Mouse (Mus musculus) liver, embryonic 14.5 days (tissue): ENCODE data around the gene Pitpnm1. TPM values are rescaled to one million over a fixed set of nuclear protein-coding genes. Genes with fewer than 3 reads are reported as not detected.
"Not testable (repeated sequence)": the region's sequence is repeated elsewhere in the genome, so short reads cannot be mapped to it uniquely, and the experiment has no call there.

Experiments used
- ATAC-seq: fragments of 200-750 bp; cut with Nextera tagmentation; 2 replicates; pipeline ENCODE4 v1.8.0; 2017; ENCODE audit warnings: moderate number of reproducible peaks, mild to moderate bottlenecking, moderate library complexity; ENCODE audit not compliant: insufficient read depth
- DNase-seq, 3 experiments: peaks; one replicate each; pipeline ENCODE4 v3.0.0-alpha.2; 2012 to 2013; ENCODE audit warnings: low read depth in 3 of 3, low spot score in 3 of 3
- H3K27ac ChIP-seq: fragments of 300-500 bp; sonication (generic); 2 replicates; pipeline ENCODE4 v1.5.1; 2014; ENCODE audit warnings: moderate library complexity, mild to moderate bottlenecking, control low read depth, inconsistent platforms
- H3K27me3 ChIP-seq: fragments of 300-500 bp; sonication (generic); 2 replicates; pipeline ENCODE4 v1.6.1; 2014; ENCODE audit warnings: mild to moderate bottlenecking, low read length, moderate library complexity; ENCODE audit not compliant: control insufficient read depth, insufficient read depth
- H3K36me3 ChIP-seq: fragments of 300-500 bp; sonication (generic); replicated peaks from 2 replicates; pipeline ENCODE4 v1.6.1; 2014; ENCODE audit warnings: low read depth; ENCODE audit not compliant: control insufficient read depth, insufficient read depth
- H3K4me1 ChIP-seq, 2 experiments: fragments of 200-500 bp in 1 of 2; fragments of 300-500 bp in 1 of 2; sonication (generic) in 1 of 2; replicated peaks; 2 replicates each; pipeline ENCODE4 v1.6.1; 2012 to 2014; ENCODE audit warnings: antibody characterized with exemption in 1 of 2, inconsistent platforms in 1 of 2, low read length in 1 of 2; ENCODE audit not compliant: control insufficient read depth in 2 of 2, insufficient read depth in 2 of 2
- H3K4me2 ChIP-seq: fragments of 300-500 bp; sonication (generic); 2 replicates; pipeline ENCODE4 v1.6.1; 2014; ENCODE audit warnings: low read depth, mild to moderate bottlenecking, control low read depth, moderate library complexity
- H3K4me3 ChIP-seq, 2 experiments: fragments of 200-500 bp in 1 of 2; fragments of 300-500 bp in 1 of 2; sonication (generic) in 1 of 2; 2 replicates each; pipeline ENCODE4 v1.5.1; 2012 to 2014; ENCODE audit warnings: low read depth in 2 of 2, low read length in 2 of 2, mild to moderate bottlenecking in 2 of 2, control low read depth in 1 of 2, inconsistent platforms in 1 of 2, moderate library complexity in 1 of 2; ENCODE audit not compliant: insufficient read depth in 1 of 2
- H3K9ac ChIP-seq: fragments of 300-500 bp; sonication (generic); replicated peaks from 2 replicates; pipeline ENCODE4 v1.6.1; 2014; ENCODE audit warnings: mild to moderate bottlenecking, control low read depth, moderate library complexity
- H3K9me3 ChIP-seq: fragments of 300-500 bp; sonication (generic); 2 replicates; pipeline ENCODE4 v1.6.1; 2016; ENCODE audit warnings: low read length, mixed read lengths; ENCODE audit not compliant: control insufficient read depth
- CTCF ChIP-seq: IDR thresholded peaks from 2 replicates; pipeline ENCODE4 v1.5.1; 2016; ENCODE audit warnings: antibody characterized with exemption, low read depth, control low read depth
- EP300 ChIP-seq: IDR thresholded peaks from 2 replicates; pipeline ENCODE4 v1.6.1; 2016; ENCODE audit warnings: antibody characterized with exemption, low read depth
- WGBS: fragments of 180-500 bp; shearing (Covaris S2); extraction: QIAGEN DNeasy Blood & Tissue Kit; methylation state at CpG from one replicate; pipeline ENCODE4 v1.1.7; 2014; ENCODE audit not compliant: insufficient replicate concordance; 5-methylcytosine and 5-hydroxymethylcytosine counted together
- polyA plus RNA-seq, 2 experiments: library from polyadenylated mRNA; depleted of rRNA in 1 of 2; stranded (reverse) in 1 of 2; unstranded in 1 of 2; fragments of >200 nt; fragmentation: Nextera tagmentation in 1 of 2; extraction: Ambion mirVana in 1 of 2; gene quantifications; 2 replicates each; pipeline versions ENCODE4 v1.2.1 to v1.2.3; 2012 to 2014

Pitpnm1 gene
- polyA plus RNA-seq, 2 experiments: 3.4 to 7.1 TPM

DNA sequence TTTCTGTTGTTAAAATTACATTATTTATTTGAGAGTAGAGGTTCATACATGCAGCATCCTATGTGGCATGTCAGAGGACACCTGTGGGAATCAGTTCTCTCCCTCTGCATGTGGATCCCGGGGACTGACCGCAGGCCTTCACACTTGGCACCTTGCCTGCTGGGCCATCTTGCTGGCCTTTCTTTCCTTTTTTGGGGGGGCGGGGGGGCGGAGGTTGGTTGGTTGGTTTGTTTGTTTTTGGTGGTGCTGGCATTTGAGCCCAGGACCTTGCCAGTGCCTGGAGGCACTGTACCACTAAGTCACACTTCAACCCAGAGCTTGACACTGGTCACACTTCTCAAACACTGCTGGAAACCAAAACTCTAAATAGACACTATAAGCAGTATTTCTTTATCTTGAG is 34.6 kb downstream of the Pitpnm1 start:
- no peak overlapping the region for H3K4me3 ChIP-seq
- 78% methylated on average over 4 of the region's 4 CpGs for WGBS

DNA sequence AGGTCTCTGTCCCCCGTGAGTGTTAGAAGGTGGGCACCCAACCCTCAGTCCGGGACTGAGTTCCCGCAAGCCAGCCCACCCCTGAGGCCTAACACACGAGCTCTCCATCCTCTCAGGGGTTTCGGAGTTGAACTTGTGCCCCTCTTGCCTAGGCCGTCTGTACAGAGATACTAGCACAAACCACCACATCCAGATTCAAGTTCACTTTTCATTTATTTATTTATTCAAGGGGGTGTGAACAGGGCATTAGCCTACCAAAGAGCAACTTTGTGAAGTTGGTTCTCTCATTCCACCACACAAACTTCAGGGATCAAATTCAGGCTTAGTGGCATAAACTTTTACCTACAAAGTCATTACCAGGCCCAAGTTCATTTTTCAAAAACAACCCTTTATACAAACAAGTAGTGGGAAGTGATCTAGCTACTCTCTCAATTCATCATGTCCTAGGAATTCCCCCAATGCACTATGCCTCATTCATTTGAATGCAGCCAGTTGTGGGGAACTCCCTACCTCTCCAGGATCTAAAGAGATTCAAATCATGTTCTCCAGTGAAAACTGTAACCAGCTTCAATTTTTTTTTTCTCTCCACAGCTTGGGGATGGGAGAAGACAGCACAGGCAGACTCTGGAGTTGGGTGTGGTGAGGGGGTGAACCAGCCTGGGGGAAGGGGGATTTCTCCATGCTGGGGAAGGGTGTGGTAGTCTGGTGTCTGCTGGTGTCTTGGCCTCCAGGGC is 35.6 kb downstream of the Pitpnm1 start:
- Histone ChIP-seq H3K36me3 (peaks cover 15% of the 10 kb centered on the region), H3K4me2 (peak overlapping the region; percentile 43), H3K4me1 (peaks cover 12 to 16% of the 10 kb centered on the region in 2 experiments)
- DNase-seq, H3K4me3 ChIP-seq, H3K9ac ChIP-seq, H3K9me3 ChIP-seq, H3K27ac ChIP-seq, H3K27me3 ChIP-seq, ATAC-seq: not testable (repeated sequence)
- 72% methylated on average over 6 of the region's 6 CpGs for WGBS

More for the DNA sequence above, 34.6 kb downstream of the Pitpnm1 start:
- no peak for DNase-seq
- no peak for TF ChIP-seq CTCF
- no peak for TF ChIP-seq EP300
- H3K4me1 ChIP-seq: peaks cover 19 to 24% of the 10 kb centered on the region in 2 experiments
- no peak overlapping the region for H3K9ac ChIP-seq
- H3K27me3 ChIP-seq: no peaks in the 10 kb centered on the region; the same call in 1 of the 2 replicates
- no peak for ATAC-seq
- no peak overlapping the region for H3K27ac ChIP-seq
- H3K4me2 ChIP-seq: no peak overlapping the region
- H3K9me3 ChIP-seq: no peaks in the 10 kb centered on the region
- peaks cover 17% of the 10 kb centered on the region for H3K36me3 ChIP-seq

DNA sequence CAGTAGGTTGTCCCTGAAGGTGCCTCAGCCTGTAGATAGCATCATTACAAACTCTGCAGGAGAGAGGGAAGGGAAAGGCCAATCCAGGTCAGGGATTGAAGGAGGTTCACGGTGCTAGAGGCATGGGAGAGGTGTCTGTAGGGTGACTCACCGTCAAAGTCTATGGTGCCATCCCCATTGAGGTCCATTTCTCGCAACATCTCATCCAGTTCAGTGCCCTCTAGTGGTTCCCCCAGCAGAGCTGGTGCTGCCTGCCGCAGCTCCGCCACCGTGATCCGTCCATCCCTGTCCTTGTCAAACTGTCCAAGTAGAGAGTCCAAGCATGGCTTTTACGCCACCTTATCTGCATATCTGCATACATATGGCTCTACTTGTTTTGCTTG is 36.2 kb downstream of the Pitpnm1 start:
- H3K27ac ChIP-seq, H3K9ac ChIP-seq, H3K27me3 ChIP-seq, DNase-seq, H3K9me3 ChIP-seq: not testable (repeated sequence)
- peak; percentile 84 for TF ChIP-seq CTCF
- WGBS: 8% methylated on average over 8 of the region's 8 CpGs
- peak; percentile 54; the same call in 1 of the 2 replicates for ATAC-seq
- Histone ChIP-seq H3K36me3 (peaks cover 15% of the 10 kb centered on the region), H3K4me3 (peak overlapping the region in 1 of 2 experiments; percentile 26; a peak in 1 of 4 replicates), H3K4me2 (peak overlapping the region; percentile 43), H3K4me1 (peaks cover 9 to 12% of the 10 kb centered on the region in 2 experiments)

DNA sequence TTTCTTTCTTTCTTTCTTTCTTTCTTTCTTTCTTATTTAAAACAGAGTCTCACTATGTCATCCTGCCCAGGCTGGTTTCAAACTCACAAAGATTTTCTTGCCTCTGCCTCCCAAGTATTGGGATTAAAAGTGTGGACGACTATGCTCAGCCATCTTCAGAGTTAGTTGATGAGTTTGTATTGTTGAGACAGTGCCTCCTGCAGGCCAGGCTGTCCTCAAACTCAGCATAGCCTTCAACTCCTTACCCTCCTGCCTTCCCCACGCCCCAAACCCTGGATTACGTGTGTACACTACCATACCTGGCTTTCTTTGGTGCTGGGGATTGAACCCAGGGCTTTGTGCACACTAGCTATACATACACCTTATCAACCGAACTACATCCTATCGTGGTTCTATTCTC is 36.7 kb downstream of the Pitpnm1 start:
- no peaks in the 10 kb centered on the region; the same call in 1 of the 2 replicates for H3K27me3 ChIP-seq
- 61% methylated on average over 5 of the region's 5 CpGs for WGBS
- H3K27ac ChIP-seq: no peak overlapping the region
- ATAC-seq (peak; percentile 54; the same call in 1 of the 2 replicates), DNase-seq (no peak)
- H3K36me3 ChIP-seq: peaks cover 14% of the 10 kb centered on the region
- peaks cover 7 to 9% of the 10 kb centered on the region in 2 experiments for H3K4me1 ChIP-seq
- TF ChIP-seq CTCF: peak; percentile 61
- no peak for TF ChIP-seq EP300
- H3K9me3 ChIP-seq: no peaks in the 10 kb centered on the region
- no peak overlapping the region for H3K4me3 ChIP-seq
- H3K9ac ChIP-seq: no peak overlapping the region
- H3K4me2 ChIP-seq: peak overlapping the region; percentile 43

DNA sequence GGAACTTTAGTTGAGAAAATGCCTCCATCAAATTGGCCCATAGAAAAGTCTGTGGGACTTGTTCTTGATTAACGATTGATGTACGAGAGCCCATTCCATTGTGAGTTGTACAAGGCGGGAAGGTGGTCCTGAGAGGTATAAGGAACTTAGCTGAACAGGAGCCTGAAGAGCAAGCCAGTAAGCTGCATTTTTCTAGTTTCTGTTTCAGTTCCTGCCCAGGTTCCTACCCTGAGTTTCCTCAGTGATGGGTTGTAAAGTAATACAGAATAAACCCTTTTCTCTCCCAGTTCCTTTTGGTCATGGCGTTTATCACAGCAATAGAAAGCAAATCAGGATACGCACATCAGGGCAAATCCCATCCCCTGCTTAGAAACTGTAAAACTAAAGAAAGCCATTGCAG is 38.1 kb downstream of the Pitpnm1 start:
- no peak for ATAC-seq
- 69% methylated on average over 5 of the region's 5 CpGs for WGBS

More for the DNA sequence above, 38.1 kb downstream of the Pitpnm1 start:
- peaks cover 2 to 3% of the 10 kb centered on the region in 2 experiments; a peak in 3 of 4 replicates for H3K4me1 ChIP-seq
- H3K36me3 ChIP-seq: peaks cover under 1% of the 10 kb centered on the region; the same call in 1 of the 2 replicates
- H3K27ac ChIP-seq: no peak overlapping the region
- no peaks in the 10 kb centered on the region; the same call in 1 of the 2 replicates for H3K27me3 ChIP-seq
- no peak overlapping the region for H3K4me3 ChIP-seq
- TF ChIP-seq EP300 (no peak), CTCF (no peak)
- DNase-seq: no peak
- no peak overlapping the region for H3K4me2 ChIP-seq
- H3K9me3 ChIP-seq: no peaks in the 10 kb centered on the region
- H3K9ac ChIP-seq: no peak overlapping the region
